Mouse (Mus musculus) urinary bladder, postnatal 25 days (tissue): Measurements from ENCODE around the gene Nr4a1.

Experiments used
- DNase-seq: peaks from one replicate; pipeline ENCODE4 v3.0.0; 2022; ENCODE audit warnings: low spot score

Nr4a1 gene

DNA sequence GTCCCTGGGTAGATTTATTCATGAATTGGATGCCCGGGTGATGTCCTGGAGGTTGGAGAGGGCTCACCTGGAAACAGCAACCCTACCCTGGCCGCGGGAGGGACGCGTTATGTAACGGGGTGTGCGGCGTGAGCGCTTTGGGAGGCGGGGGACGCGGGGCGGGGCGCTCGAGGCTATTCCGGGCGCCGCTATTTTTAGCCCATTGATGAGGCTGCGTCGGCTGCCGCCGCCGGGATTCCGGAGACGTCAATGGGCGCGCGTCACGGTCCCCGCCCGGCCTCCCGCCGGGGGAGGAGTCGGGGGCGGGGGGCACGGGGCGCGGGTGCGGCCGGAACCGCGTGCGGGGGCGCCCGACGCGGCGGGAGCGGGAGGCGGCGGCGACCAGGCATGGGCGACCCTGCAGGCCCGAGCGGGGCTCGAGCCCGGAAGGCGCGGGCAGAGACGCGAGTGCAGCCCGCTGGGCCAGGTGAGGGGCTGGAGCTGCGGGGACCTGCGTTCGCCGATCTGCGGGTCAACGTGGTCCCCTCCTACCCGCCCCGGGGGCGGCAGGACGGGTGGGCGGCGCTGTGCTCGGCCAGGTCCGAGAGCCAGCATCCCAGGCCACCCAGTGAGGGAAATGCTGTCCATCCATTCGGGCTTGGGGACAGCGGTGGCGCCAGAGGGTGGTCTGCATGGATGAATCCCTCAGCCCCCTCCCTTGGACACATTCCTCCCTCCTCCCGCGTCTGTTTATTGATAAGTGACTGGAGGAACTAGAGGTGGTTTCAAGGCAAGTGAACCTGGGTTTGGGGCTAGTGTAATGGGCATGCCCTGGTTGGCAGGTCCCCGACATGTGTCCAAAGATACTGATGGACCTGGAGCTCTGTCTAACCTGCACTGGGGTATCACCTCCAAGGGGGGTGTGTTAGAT, at the start of gene Nr4a1:
Gene Nr4a1, plus strand, starts transcription at position 384 of the 910 bp plus-strand sequence.
- peak; percentile 65 for DNase-seq

DNA sequence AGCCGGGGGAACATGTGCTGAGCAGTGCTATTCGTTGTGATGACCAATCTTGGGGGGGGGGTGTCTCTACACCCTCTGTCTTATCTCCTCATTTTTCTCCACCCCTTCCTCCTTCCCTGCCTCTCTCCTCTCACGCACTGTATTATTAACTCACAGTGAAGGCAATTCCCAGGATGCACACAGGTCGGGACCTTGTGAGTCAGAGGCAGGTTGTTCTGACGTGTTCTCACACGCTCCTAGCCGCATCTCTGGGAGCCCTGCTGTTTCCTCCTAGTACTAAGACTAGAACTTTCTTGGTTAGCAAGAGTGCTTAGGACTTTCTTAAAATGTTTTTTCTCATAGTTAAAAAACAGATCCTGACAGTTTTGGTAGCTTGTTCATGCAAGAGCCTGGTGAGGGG, 49.3 kb upstream of the Nr4a1 start:
- DNase-seq = no peak

DNA sequence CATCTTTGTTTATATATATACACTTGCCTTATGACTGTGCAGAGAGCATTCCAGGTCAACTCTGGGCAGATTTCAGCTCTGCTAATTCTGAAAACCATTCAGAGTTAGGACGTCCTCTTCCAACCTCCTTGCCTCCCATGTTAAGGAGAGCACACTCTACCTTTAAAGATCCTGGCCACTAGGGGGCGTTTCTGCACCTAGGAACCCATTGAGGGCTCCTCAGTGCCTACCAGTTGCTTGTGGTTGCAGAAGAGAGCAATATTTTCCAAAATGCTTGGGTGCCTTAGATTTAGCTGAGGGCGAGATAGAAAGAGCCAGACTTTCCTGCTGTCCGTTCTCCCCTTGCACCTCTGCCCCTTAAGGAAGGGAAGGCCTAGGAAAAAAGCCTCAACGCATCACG, 43.8 kb upstream of the Nr4a1 start:
- peak; percentile 65 for DNase-seq

DNA sequence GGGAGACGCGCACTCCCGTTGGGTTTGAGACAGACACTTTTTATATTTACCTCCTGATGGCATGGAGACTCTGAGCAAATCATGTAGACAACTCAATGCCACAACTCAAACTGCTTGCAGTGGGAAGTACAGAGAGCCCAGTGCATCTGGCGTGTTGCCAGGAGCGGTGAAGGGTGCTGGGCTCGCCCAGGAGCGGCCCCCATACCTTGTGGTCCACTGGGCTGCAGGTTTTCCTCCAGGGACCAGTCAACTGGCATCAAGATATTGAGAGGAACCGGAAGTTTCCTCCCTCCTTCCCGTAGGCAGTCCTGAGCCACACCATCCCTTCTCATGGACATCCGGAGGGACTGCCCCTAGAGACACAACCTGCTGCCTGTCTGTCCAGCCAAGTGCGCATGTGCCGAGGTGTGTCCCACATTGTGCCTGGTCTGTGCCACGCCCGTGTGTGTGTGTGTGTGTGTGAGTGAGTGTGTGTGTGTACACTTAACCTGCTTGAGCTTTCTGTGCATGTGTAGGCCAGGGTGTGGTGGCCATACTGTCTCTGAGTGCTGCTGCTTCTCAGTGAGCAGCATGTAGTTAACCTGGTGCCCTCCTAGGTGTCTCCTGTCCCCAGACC, 43.0 kb upstream of the Nr4a1 start:
- DNase-seq = no peak

DNA sequence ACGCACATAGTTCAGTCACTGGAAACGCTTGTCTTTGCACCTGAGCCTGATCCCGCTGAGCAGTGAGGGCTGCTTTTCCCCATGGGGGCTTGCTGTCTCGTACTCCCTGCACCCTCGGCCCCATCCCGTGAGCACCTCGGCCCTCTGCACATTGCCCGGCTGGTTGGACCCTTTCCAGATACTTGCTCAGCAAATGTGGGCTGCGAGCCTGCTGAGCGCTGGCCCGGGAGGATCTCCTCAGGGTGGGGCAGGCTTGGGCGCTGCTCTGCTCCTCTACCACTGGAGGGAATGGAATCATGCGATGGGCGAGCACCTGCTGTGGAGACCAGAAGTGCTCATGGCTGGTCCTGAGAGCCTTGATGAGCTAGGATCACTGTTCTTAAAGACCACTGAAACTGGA, 41.6 kb upstream of the Nr4a1 start:
- no peak for DNase-seq

DNA sequence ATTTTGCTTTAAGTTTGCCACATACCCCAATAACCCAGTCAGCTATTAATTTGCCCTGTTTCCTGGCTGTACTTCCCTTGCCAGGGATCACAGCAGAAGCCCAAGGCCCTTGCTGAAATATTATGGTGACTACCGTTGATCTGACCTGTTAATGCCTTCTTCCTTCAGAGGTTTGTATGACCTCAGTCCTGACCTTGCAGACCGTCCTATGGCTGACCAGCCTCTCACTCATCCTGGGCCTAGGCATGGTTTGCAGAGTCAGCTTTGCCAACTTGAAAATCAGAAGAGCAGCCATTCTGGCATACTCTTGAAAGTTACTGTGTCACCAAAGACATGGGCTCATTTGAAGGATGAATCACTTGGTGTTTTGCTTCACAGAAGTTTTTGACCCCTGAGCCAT, 38.9 kb upstream of the Nr4a1 start:
- DNase-seq = no peak

DNA sequence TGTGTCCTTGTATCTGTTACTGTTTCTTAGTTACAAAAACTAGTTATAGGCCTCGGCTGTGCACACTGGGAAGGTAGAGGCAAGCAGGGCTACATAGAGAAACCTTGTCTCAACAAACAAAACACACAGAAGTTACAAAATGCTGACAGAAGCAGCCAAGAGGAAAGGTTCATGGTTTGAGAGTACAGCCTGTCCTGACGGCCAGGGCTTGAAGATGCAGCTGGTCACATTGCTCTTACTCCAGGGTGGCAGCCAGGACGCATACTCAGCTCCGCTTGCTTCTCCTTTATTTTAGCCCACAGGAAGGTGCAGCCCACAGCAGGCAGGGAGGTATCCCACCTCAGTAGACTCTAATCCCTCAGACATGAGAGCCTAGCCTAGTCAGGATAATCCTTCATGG, 38.0 kb upstream of the Nr4a1 start:
- DNase-seq = no peak

DNA sequence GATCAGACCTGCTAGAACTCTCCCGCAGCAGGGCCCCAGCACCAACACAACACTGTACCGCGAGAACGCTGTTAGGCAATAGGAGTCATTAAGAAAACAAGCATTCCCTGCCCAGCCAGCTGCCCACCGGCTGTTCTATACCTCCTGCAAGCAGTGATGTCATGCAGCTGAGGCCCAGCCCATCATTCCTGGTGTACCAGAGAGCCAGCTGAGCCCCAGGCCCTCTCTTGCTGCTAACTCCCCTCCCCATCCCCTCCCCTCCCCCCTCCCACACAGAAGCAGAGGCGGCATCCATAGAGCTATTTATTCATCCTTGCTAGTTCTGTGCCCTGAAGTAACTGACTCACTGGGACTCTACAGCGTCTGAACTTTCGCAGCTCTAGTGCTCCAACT, 33.2 kb upstream of the Nr4a1 start:
- no peak for DNase-seq

DNA sequence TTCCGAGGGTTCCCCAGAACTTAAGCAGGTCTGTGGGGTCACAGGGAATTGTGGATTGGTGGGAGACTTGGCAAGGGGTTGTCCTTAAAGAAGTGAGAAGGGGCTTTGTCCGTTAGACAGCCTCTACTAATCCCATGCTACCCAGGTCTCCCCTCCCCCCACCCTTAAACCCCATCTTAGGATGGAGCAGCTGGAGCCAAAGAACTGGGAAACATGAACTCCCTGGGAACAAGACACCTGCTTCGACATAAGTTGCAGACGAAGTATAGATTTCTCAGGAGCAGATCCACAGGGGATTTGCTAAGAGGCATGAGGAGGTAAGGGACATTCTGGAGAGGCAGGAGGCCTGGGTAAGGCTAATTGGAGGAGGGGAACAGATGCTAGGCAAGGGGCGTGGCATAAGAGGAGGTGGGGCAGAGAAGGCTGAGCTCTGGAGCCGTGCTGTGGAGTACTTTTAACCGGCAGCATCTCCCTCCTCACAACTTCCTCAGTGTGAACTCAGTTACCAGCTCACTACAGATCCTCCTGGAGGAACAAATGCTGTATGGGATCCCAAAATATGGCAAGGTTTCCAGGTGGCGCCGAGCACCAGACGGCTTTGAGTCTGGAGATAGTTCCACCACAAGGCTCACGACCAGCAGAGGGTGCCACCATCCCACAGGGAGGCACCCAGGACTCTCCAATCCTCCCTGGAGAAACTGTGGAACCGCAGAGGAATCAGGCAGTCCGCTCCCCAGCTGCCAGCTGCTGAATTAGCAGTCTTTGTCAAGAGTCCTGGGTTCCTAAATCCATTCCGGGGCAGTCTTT, 32.6 kb upstream of the Nr4a1 start:
- DNase-seq = peak; percentile 89

DNA sequence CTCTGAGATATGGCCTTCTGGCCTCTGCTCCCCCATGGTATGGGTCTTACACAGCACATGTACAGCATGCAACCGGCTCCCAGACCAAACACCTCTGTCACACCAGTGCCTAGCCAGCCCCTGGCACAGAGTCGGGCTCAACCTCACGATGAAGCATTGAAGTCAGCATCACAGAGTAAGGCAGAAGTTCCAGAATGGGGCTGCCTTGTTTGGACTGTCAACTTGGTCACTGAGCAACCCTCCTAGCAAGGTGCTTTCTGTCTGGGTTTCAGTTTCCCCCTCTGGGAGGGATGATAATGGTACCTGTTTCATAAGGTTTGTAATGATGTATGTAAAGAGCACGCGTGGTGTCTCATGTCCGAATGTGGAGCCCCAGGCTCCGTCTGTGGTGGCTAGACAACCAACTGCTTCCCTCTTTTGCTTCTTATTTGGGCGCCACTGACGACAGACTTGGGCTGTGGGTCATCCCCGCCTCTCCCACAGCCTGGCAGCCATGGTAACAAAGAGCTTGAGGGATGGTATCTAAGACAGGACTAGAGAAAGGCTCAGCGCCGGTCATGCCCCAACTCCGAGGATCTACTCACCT, 31.1 kb upstream of the Nr4a1 start:
- no peak for DNase-seq

DNA sequence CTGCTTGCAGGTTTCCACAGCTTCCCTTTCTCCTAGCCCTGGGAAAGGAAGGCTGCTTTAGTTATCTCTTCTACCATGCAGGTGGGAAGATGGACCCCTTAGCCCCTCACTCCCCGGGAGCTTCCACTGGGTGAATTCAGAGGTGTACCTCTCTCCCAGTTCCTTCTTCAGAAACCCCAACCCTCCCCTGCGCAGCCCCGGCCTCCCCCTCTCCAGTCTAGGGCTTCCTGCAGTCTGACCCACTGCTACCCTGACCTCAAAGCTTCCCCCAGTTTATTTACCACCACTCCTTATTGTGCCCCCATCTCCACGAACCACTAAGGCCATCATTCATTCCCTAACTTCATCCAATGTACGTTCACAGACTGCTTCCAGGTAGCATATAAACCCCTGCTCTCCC, 30.5 kb upstream of the Nr4a1 start:
- no peak for DNase-seq

DNA sequence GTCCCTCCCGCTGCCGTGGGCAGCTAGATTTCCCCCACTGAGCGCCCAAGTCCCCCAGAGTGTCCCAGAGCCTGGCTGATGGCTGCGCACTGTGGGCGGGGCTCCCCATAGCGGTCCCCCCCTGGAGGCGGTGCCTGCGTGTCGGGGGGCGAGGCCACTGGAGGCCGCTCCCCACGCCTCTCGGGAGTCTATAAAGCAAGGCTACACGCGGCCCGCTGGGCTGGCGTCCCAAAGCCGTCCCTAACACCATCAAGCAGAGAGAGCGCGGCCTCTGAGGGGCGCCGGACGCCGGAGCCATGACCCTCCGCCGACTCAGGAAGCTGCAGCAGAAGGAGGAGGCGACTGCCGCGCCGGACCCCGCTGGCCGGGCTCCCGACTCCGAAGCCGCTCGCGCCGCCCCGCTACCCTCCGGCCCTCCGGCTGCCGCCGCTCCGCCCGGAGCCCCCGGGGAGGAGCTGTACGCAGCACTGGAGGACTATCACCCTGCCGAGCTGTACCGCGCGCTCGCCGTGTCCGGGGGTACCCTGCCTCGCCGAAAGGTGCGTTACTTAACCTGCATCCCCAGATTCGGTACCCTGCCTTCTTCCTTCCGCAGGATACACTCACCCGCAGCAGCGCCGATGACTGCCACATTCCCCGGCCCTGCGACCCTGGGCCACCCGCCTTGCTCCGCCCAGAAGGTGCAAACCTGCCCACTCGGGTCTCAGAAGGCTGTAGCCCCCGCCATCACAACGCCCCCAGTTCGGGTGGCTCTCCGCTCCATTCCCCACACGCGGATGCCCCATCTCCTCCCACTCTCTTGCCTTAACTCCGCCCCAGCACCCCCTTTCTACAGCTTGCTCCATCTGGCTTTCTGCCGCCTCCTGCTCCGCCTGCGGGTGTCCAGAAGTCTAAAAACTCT, 29.8 kb upstream of the Nr4a1 start, which contains the start of gene Grasp:
Gene Grasp, plus strand, starts transcription at position 183 of the 901 bp plus-strand sequence.
- DNase-seq = peak; percentile 82

DNA sequence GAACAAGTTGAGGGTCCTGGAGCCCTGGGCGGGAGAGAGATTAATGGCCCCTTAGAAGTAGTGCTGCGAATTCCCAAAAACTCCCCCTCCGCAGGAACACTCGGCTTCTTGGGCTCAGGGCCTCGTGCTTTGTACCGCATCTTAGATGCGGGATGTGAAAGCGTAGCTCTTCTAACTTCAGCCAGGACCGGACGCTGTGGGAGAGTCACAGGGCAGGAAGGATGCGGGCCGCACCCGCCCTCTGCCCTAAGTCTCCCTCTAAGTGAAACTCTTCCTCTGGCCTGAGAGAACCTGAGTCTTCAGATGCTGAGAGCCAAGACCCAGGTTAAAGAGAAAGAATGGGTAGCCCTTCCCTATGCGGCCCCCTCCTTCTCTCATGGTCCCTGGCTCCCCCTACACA, 29.1 kb upstream of the Nr4a1 start:
- no peak for DNase-seq

DNA sequence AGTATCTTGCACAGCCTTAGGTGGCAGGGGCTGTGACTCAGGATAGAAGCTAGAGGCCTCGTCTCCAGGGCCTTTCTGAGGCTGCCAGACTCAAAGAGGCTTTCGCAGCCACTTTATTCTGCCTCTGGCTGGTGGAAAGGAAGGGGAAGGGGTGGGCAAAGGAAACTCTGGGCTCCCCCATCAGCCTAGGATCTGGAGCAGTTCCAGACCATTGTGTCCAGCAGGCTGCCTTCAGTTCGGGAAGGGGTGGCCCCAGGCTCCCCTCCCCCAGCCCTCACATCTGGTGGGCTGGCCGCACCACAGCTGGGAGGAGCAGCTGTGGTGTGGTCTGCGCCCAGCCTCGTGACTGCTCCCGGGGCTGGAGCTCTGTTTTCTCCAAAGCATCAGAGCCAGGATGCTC, 26.1 kb upstream of the Nr4a1 start:
- DNase-seq = no peak

DNA sequence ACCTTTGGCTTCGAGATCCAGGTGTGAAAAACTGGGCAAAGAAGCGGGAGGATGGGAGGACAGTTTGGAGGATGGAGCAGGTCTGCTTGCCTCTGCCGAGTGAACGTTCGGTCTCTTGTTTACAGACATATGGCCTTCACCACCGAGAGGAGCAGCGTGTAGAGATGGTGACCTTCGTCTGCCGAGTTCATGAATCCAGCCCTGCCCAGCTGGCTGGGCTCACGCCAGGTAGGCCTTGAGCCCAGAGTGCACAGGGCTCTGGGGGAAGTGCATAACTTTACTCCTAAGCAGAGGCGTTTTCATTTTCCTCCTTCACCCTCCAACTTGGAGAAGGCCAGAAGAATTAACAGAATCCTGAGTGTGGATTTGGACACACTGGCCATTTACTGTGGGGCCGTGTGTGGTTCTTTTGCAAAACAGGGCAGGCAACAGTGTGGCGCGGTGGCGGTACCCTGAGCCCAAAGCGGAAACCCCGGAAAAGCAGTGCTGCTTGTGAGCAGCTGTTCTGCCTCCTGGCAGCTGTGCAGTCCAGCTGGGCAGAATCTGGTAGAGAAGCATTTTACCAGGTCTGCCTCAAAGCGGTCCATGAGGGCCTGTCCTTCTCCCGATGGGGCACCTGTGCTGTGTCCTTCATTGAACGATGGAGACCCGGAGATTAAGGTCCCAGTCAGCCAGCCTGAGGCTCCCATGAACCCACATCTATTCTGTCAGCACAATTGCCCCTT, 25.0 kb upstream of the Nr4a1 start:
- DNase-seq = no peak

DNA sequence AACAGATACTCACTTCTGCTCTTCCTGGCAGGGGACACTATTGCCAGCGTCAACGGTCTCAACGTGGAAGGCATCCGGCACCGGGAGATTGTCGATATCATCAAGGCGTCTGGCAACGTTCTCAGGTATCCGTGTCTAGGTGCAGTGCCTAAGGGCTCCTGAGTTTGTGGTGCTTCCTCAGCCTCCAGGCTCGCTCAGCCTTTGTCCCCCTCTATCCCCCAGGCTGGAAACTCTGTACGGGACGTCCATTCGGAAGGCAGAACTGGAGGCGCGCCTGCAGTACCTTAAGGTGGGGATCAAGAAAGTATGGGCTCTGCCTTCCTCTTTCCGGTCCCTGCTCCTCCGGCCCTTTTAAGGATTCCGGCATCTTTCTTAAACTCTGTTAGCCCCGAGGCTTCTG, 23.6 kb upstream of the Nr4a1 start:
- DNase-seq = no peak

DNA sequence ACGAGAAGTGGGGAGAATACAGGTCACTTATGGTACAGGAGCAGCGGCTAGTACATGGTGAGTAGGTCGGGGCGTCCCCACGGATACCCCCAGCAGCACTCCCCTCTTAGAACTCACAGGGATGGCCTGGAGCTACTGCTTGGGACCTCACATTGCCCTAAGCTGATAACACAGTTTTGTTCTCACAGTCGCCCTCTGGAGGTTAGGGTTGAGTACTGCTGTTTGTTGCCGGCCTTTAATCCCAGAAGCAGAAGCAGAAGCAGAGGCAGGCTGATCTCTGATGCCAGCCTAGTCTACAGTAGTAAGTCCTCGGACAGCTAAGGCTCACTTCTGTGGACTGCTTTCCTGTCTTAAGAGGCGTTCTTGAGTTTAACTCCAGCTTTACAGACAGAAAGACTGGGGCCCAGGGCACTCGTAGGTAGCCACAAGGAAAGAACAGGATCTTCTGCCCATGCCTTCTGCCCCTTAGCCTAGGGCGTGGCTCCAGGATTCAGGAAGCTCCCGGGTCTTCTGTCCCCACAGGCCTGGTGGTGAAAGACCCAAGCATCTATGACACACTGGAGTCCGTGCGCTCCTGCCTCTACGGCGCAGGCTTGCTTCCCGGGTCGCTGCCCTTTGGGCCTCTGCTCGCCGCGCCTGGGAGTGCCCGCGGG, 22.9 kb upstream of the Nr4a1 start:
- DNase-seq = no peak

DNA sequence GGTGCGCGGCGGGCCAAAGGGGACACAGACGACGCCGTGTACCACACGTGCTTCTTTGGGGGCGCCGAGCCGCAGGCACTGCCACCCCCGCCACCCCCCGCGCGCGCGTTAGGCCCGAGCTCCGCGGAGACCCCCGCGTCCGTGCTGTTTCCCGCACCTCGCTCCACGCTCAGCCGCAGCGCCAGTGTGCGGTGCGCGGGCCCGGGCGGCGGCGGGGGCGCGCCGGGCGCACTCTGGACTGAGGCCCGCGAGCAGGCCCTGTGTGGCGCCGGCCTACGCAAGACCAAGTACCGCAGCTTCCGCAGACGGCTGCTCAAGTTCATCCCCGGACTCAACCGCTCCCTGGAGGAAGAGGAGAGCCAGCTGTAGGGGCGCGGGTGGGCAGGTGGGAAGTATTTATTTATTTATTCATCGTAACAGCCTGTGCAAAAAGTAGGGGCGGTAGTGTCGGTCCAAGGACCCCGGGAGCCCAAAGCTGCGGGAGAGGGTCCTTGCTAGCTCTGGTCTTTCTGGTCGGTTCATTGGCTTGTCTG, 22.4 kb upstream of the Nr4a1 start:
- DNase-seq = no peak

DNA sequence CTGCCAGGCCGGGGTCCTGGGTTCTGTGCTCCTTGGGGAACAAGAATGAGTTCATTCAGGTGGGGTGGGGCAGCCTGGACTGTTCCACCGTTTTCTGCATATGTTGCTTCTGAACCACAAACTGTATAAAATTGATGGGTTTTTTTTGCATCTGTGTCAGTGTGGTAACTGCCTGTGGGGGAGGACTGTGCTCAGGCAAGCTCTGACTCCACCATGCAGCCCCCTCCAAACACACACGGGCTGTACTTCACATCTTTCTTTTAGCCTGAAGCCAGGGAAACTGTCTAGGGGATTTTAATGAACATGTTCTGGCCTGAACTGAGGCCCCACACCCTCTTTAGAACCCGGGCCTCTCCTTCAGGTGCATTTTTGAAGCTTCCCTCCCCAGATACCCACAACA, 21.5 kb upstream of the Nr4a1 start:
- DNase-seq = no peak

DNA sequence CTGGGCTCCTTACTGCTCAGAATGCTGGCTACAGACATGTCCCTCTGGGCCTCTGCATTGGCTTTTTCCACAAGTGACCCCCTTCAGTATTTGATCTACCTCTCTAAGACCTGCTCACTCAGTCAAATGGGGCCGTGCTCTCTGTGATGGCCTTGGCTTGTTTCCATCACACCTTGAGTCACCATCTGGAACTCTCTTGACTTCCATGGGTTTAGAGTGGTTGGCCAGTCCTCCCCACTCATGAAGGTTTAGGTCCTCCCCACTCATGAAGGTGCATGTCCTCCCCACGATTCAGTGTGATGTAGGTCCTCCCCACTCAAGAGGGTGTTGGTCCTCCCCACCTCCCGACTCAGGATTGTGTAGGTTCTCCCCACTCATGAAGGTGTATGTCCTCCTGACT, 20.9 kb upstream of the Nr4a1 start:
- no peak for DNase-seq
